ENCODE assay signal across 8 mouse cellular contexts in the genomic region with DNA sequence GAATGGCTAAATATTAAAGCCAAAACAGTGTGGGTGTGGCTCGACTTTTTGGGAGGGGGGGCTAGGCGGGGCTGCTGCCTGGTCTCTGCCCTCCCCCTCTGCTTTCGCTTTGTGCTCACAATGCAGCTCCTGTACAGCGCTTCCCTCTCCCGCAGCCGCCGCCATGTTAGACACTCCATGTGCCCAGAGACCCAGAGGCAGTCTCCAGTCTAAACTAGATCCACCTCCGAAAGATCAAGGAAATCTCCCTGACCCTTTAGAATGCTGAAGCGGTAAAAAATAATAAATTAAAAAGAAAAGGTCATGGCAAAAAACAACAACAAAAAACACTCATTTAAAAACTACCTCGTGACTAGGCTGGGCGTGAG. TPM values are rescaled to one million over a fixed set of nuclear protein-coding genes. Genes with fewer than 3 reads are reported as not detected.
A peak's percentile ranks its signal among the peaks of the same experiment; 100 is the strongest.
DNase-seq lines count a peak whose midpoint lies in the region; ATAC-seq lines count a peak whose summit lies in the region.

No protein-coding gene starts in this region.

- peak overlapping the region; percentile 83 for H3K4me2 ChIP-seq in heart, embryonic 14.5 days (ENCODE audit: low read length)
- H3K4me2 ChIP-seq in liver, embryonic 13.5 days = peak overlapping the region; percentile 82
- H3K4me2 ChIP-seq in stomach, embryonic 15.5 days = peak overlapping the region; percentile 59

- no peaks in the 10 kb centered on the region for H3K9me3 ChIP-seq in forebrain, embryonic 10.5 days
- no peaks in the 10 kb centered on the region for H3K9me3 ChIP-seq in heart, embryonic 14.5 days (ENCODE audit: control insufficient read depth, low read length)
- no peaks in the 10 kb centered on the region for H3K9me3 ChIP-seq in liver, embryonic 13.5 days (replicated peaks)
- H3K9me3 ChIP-seq in stomach, embryonic 15.5 days = no peaks in the 10 kb centered on the region

- peak; percentile 69 for ATAC-seq in CD4-positive, CD25-positive, alpha-beta regulatory T cell, adult 4 months
- ATAC-seq in heart, embryonic 14.5 days (ENCODE audit: insufficient number of reproducible peaks, insufficient read depth, low FRiP score, low read depth) = peak; percentile 55
- ATAC-seq in liver, embryonic 13.5 days (ENCODE audit: low read depth) = peak; percentile 62
- ATAC-seq in stomach, embryonic 15.5 days (ENCODE audit: insufficient read depth, low FRiP score, low read depth) = peak; percentile 78

- WGBS in forebrain, embryonic 10.5 days = under 1% methylated on average over 11 of the region's 11 CpGs
- WGBS in heart, embryonic 14.5 days = under 1% methylated on average over 11 of the region's 11 CpGs
- WGBS in liver, embryonic 13.5 days (ENCODE audit: insufficient replicate concordance) = 0% methylated on average over 11 of the region's 11 CpGs
- under 1% methylated on average over 11 of the region's 11 CpGs for WGBS in stomach, embryonic 15.5 days

- H3K4me1 ChIP-seq in brown adipose tissue, adult 24 weeks (ENCODE audit: control insufficient read depth, insufficient read depth, insufficient read length, low read length) = peaks cover 3% of the 10 kb centered on the region; the same call in 1 of the 2 replicates
- peaks cover 40% of the 10 kb centered on the region for H3K4me1 ChIP-seq in forebrain, embryonic 10.5 days
- H3K4me1 ChIP-seq in heart, embryonic 14.5 days (ENCODE audit: control insufficient read depth in 2 of 2, insufficient read depth in 2 of 2, low read length in 2 of 2) = peaks cover 0 to 23% of the 10 kb centered on the region in 2 experiments; a peak in 3 of 4 replicates
- H3K4me1 ChIP-seq in liver, embryonic 13.5 days (replicated peaks) = peaks cover 50% of the 10 kb centered on the region
- H3K4me1 ChIP-seq in stomach, embryonic 15.5 days = peaks cover 11% of the 10 kb centered on the region

- peak; percentile 79 for DNase-seq in forebrain, embryonic 10.5 days (ENCODE audit: extremely low spot score, low spot score)
- DNase-seq in kidney, postnatal 14 days = peak; percentile 85
- DNase-seq in liver, embryonic 13.5 days = peak; percentile 73
- peak; percentile 73 to 82 for DNase-seq in natural killer cell, adult 2 months (ENCODE audit: low spot score in 2 of 2)

- peak overlapping the region; percentile 97 for H3K27ac ChIP-seq in brown adipose tissue, adult 24 weeks (replicated peaks; ENCODE audit: low read depth, low read length)
- H3K27ac ChIP-seq in forebrain, embryonic 10.5 days = peak overlapping the region; percentile 97
- H3K27ac ChIP-seq in heart, embryonic 14.5 days (replicated peaks in 1 of 2; ENCODE audit: control insufficient read depth in 1 of 2, insufficient read depth in 1 of 2, low read depth in 2 of 2, low read length in 2 of 2) = peak overlapping the region; percentile 88 to 100
- H3K27ac ChIP-seq in liver, embryonic 13.5 days = peak overlapping the region; percentile 99
- peak overlapping the region; percentile 99 for H3K27ac ChIP-seq in stomach, embryonic 15.5 days

- H3K27me3 ChIP-seq in forebrain, embryonic 10.5 days (ENCODE audit: poor library complexity, severe bottlenecking) = no peaks in the 10 kb centered on the region
- no peaks in the 10 kb centered on the region for H3K27me3 ChIP-seq in heart, embryonic 14.5 days (ENCODE audit: control insufficient read depth, insufficient read depth, low read length)
- H3K27me3 ChIP-seq in liver, embryonic 13.5 days = no peaks in the 10 kb centered on the region
- no peaks in the 10 kb centered on the region for H3K27me3 ChIP-seq in stomach, embryonic 15.5 days (replicated peaks)

- peak overlapping the region; percentile 94 for H3K9ac ChIP-seq in heart, embryonic 14.5 days (ENCODE audit: low read length)
- H3K9ac ChIP-seq in liver, embryonic 13.5 days = peak overlapping the region; percentile 98
- H3K9ac ChIP-seq in stomach, embryonic 15.5 days = peak overlapping the region; percentile 99

- peak overlapping the region; percentile 96 for H3K4me3 ChIP-seq in brown adipose tissue, adult 24 weeks (ENCODE audit: insufficient read depth, low read depth, low read length)
- peak overlapping the region; percentile 71 for H3K4me3 ChIP-seq in forebrain, embryonic 10.5 days
- peak overlapping the region; percentile 86 to 88 for H3K4me3 ChIP-seq in heart, embryonic 14.5 days (ENCODE audit: control insufficient read depth in 1 of 2, insufficient read depth in 1 of 2, low read depth in 1 of 2, low read length in 2 of 2)
- H3K4me3 ChIP-seq in liver, embryonic 13.5 days (replicated peaks) = peak overlapping the region; percentile 97
- H3K4me3 ChIP-seq in stomach, embryonic 15.5 days (replicated peaks) = peak overlapping the region; percentile 90

- H3K36me3 ChIP-seq in forebrain, embryonic 10.5 days (replicated peaks) = peaks cover 50% of the 10 kb centered on the region
- peaks cover 40% of the 10 kb centered on the region for H3K36me3 ChIP-seq in heart, embryonic 14.5 days (ENCODE audit: control insufficient read depth, insufficient read depth, low read length)
- peaks cover 30% of the 10 kb centered on the region for H3K36me3 ChIP-seq in liver, embryonic 13.5 days
- peaks cover 9% of the 10 kb centered on the region for H3K36me3 ChIP-seq in stomach, embryonic 15.5 days

RNA-seq across cellular contexts. Expression of a gene that starts 1.6 kb away (rescaled TPM):
- 10 to 100 TPM; 84.9 to 89.3 TPM for polyA plus RNA-seq in CD4-positive, CD25-positive, alpha-beta regulatory T cell, adult 4 months (2017; shearing (Covaris generic))
- 135 and 164 TPM in 2 replicates for polyA plus RNA-seq in brown adipose tissue, adult 24 weeks (2012; ENCODE audit: insufficient read depth, insufficient read length, missing spikeins)
- polyA plus RNA-seq in forebrain, embryonic 10.5 days (2016; fragmentation: Nextera tagmentation; extraction: Ambion mirVana) = 508 and 532 TPM in 2 replicates
- polyA plus RNA-seq in heart, embryonic 14.5 days (2014; fragmentation: Nextera tagmentation; extraction: Ambion mirVana) = 240 and 244 TPM in 2 replicates
- polyA plus RNA-seq in liver, embryonic 13.5 days (2015; fragmentation: Nextera tagmentation; extraction: Ambion mirVana) = 134 and 178 TPM in 2 replicates
- polyA plus RNA-seq in stomach, embryonic 15.5 days (2015; fragmentation: Nextera tagmentation; extraction: Ambion mirVana) = 252 and 271 TPM in 2 replicates

RNA-seq across cellular contexts. Expression of a gene that starts 34.8 kb away (rescaled TPM):
- polyA plus RNA-seq in CD4-positive, CD25-positive, alpha-beta regulatory T cell, adult 4 months (2017; shearing (Covaris generic)) = 10 to 100 TPM; 26.2 to 39.1 TPM
- polyA plus RNA-seq in brown adipose tissue, adult 24 weeks (2012; ENCODE audit: insufficient read depth, insufficient read length, missing spikeins) = 4.7 and 6.9 TPM in 2 replicates
- 37.2 and 37.5 TPM in 2 replicates for polyA plus RNA-seq in forebrain, embryonic 10.5 days (2016; fragmentation: Nextera tagmentation; extraction: Ambion mirVana)
- polyA plus RNA-seq in heart, embryonic 14.5 days (2014; fragmentation: Nextera tagmentation; extraction: Ambion mirVana) = 15.3 and 16.3 TPM in 2 replicates
- 20.7 and 24.2 TPM in 2 replicates for polyA plus RNA-seq in liver, embryonic 13.5 days (2015; fragmentation: Nextera tagmentation; extraction: Ambion mirVana)
- polyA plus RNA-seq in stomach, embryonic 15.5 days (2015; fragmentation: Nextera tagmentation; extraction: Ambion mirVana) = 25.0 and 27.6 TPM in 2 replicates

Comparison
In these comparisons a context has a peak if more than half of its experiments do, and no peak if none do; other contexts are left out.
1. Peak in every context shown above with its lines: DNase-seq, ATAC-seq, H3K4me3 ChIP-seq and H3K27ac ChIP-seq.